In the genomic region with DNA sequence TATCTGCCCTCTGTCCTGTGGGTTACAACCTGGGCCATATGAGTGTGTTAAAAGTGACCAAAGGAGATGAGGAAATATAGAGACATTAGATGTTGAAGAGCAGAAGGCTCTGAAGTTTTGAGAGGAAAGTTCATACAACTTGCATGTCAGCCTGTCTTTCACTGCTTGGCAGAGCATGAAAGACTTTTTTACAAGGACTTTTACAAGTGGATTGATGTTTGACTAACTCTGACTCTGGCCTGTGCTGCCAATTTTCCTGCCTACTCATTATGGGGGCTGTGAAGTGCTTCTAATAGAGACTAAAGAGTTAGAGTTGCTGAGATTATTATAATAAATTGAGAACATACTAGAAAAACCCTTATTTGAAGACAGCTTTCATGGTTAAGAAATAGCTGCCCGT, we compare ENCODE assay signal across 11 mouse cellular contexts.
DNase-seq lines count a peak whose midpoint lies in the region; TF ChIP-seq lines count a peak whose summit lies in the region.
"Had no signal": no experiment of that assay in that cellular context is flagged by ENCODE, and none has a peak within 500 bp of the region (broad histone marks: within the 10 kb centered on the region; RNA-seq: fewer than 3 reads in every experiment).

No protein-coding gene starts in this region.

- H3K4me1 ChIP-seq in lung, adult 2 months (ENCODE audit: control insufficient read depth, insufficient read depth, low read length) = peaks cover 5% of the 10 kb centered on the region
- H3K4me1 ChIP-seq in cerebellum, adult 2 months (ENCODE audit: control insufficient read depth, insufficient read depth, low read length) = no peaks in the 10 kb centered on the region; the same call in 1 of the 2 replicates

- H3K27ac ChIP-seq in cerebellum, adult 2 months (ENCODE audit: insufficient read depth, low read length) = no peak overlapping the region
- H3K27ac ChIP-seq: forebrain, embryonic 13.5 days; limb, embryonic 12.5 days had no signal

- WGBS in lung, adult 2 months = 55% methylated on average over 1 of the region's 1 CpGs
- 86% methylated on average over 1 of the region's 1 CpGs for WGBS in cerebellum, adult 2 months

- no peaks in the 10 kb centered on the region for H3K27me3 ChIP-seq in cerebellum, adult 2 months (ENCODE audit: control insufficient read depth, insufficient read depth, low read length)
- H3K27me3 ChIP-seq: CH12.LX; forebrain, embryonic 13.5 days; limb, embryonic 12.5 days had no signal

- no peak overlapping the region for H3K4me3 ChIP-seq in lung, adult 2 months (replicated peaks; ENCODE audit: extremely low read depth, low read depth, low read length)
- no peak overlapping the region for H3K4me3 ChIP-seq in cerebellum, adult 2 months (replicated peaks; ENCODE audit: insufficient read depth, low read depth, low read length)
- H3K4me3 ChIP-seq: forebrain, embryonic 13.5 days; limb, embryonic 12.5 days had no signal

- TF ChIP-seq POLR2A in lung, adult 2 months (IDR thresholded peaks at IDR 0.05; ENCODE audit: borderline replicate concordance, extremely low read depth, low read depth, low read length) = no peak
- no peak for TF ChIP-seq POLR2A in cerebellum, adult 2 months (IDR thresholded peaks at IDR 0.05; ENCODE audit: borderline replicate concordance, insufficient read depth, low read length)

- DNase-seq in adrenal gland, adult (ENCODE audit: inconsistent age in 2 of 2, low spot score in 1 of 2) = peak; percentile 43 to 78
- DNase-seq in adrenal gland, postnatal 4 days (ENCODE audit: low spot score in 2 of 2) = no peak
- DNase-seq in lung, adult 18-20 months = peak; percentile 22 to 59
- DNase-seq in lung, adult 2 months = no peak
- DNase-seq in kidney, postnatal 25 days = peak; percentile 38 to 71
- DNase-seq in lung, postnatal 36 days = peak; percentile 75
- DNase-seq in cerebellum, adult 2 months = no peak
- DNase-seq in ovary, postnatal 14 days (ENCODE audit: low spot score) = no peak

- TF ChIP-seq CTCF in lung, adult 2 months (IDR thresholded peaks at IDR 0.05; ENCODE audit: insufficient read depth, low read length) = no peak
- TF ChIP-seq CTCF in cerebellum, adult 2 months (IDR thresholded peaks at IDR 0.05; ENCODE audit: borderline replicate concordance, insufficient read depth, low read depth, low read length) = no peak

Comparison
In these comparisons a context has a peak if more than half of its experiments do, and no peak if none do; other contexts are left out.
1. DNase-seq: peak in adrenal gland, adult (2 of 2), lung, adult 18-20 months (2 of 2), kidney, postnatal 25 days (2 of 2) and lung, postnatal 36 days (single experiment); none in adrenal gland, postnatal 4 days (0 of 2), lung, adult 2 months (single experiment), cerebellum, adult 2 months (0 of 2) and ovary, postnatal 14 days (single experiment).